In the genomic region with DNA sequence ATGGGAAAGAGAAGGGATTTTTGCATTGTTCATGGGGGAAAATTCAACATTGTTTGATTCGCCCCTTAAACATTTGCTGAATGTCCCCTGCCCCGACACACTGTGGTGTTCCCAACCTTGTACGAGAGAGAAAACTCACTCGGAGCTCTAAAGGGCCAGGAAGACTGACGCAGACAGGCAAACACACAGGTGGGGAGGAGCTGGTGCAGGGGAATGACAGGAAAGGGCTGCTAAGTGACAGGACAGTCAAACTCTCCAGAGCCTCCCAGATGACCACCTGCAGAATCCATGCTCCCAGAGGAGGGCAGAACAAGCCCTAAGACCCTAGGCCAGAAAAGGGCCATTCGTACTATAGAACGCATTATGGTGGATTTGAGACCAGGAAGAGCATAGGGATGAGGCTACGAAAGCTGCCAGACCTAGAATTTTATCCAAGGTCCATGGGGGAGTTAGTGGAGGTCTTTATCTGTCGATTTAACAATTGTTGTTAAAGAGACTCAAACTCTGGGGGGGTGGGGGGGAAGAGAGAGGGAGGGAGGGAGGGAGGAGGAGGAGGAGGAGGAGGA, we compare ENCODE assay signal across 8 mouse cellular contexts.
DNase-seq lines count a peak whose midpoint lies in the region; ATAC-seq and TF ChIP-seq lines count a peak whose summit lies in the region.

No protein-coding gene starts in this region.

- peaks cover 11% of the 10 kb centered on the region; the same call in 1 of the 2 replicates for H3K4me1 ChIP-seq in intestine, embryonic 14.5 days (replicated peaks; ENCODE audit: control insufficient read depth, insufficient read depth, low read length)
- no peaks in the 10 kb centered on the region for H3K4me1 ChIP-seq in intestine, postnatal 0 days (replicated peaks; ENCODE audit: control insufficient read depth, insufficient read depth, low read length)
- peaks cover 47% of the 10 kb centered on the region for H3K4me1 ChIP-seq in embryonic facial prominence, embryonic 10.5 days
- H3K4me1 ChIP-seq in hindbrain, postnatal 0 days (ENCODE audit: insufficient read depth, low read length): peaks cover 10% of the 10 kb centered on the region

- H3K4me3 ChIP-seq in intestine, embryonic 14.5 days (ENCODE audit: low read depth, low read length): no peak overlapping the region
- H3K4me3 ChIP-seq in intestine, postnatal 0 days (ENCODE audit: low read depth, low read length): no peak overlapping the region
- H3K4me3 ChIP-seq in embryonic facial prominence, embryonic 10.5 days: peak overlapping the region; percentile 59
- H3K4me3 ChIP-seq in hindbrain, postnatal 0 days (ENCODE audit: low read length): peak overlapping the region; percentile 18

- peak; percentile 54 for DNase-seq in intestine, embryonic 14.5 days (ENCODE audit: low spot score)
- DNase-seq in embryonic facial prominence, embryonic 10.5 days (ENCODE audit: low spot score): peak; percentile 37
- peak; percentile 44 for DNase-seq in hindbrain, postnatal 0 days (ENCODE audit: low spot score)
- peak; percentile 55 for DNase-seq in neural tube, embryonic 10.5 days (ENCODE audit: extremely low spot score, low spot score)
- no peak for DNase-seq in urinary bladder, postnatal 10 days (ENCODE audit: low spot score)
- DNase-seq in gastrocnemius, postnatal 25 days: no peak
- no peak for DNase-seq in left cerebral cortex, adult 18-20 months (ENCODE audit: low spot score in 2 of 2)

- no peak for TF ChIP-seq CTCF in intestine, postnatal 0 days (IDR thresholded peaks at IDR 0.05; ENCODE audit: low read depth)
- no peak for TF ChIP-seq CTCF in hindbrain, postnatal 0 days (IDR thresholded peaks at IDR 0.05; ENCODE audit: low read depth)

- H3K9ac ChIP-seq in intestine, embryonic 14.5 days (ENCODE audit: low read length): no peak overlapping the region
- no peak overlapping the region for H3K9ac ChIP-seq in intestine, postnatal 0 days (ENCODE audit: low read depth, low read length)
- peak overlapping the region; percentile 14; the same call in 1 of the 2 replicates for H3K9ac ChIP-seq in hindbrain, postnatal 0 days (replicated peaks; ENCODE audit: low read length)

- WGBS in intestine, embryonic 14.5 days: 13% methylated on average over 9 of the region's 9 CpGs
- 20% methylated on average over 9 of the region's 9 CpGs for WGBS in intestine, postnatal 0 days
- whole genome bisulfite sequencing in embryonic facial prominence, embryonic 10.5 days: 6% methylated on average over 9 of the region's 9 CpGs
- WGBS in hindbrain, postnatal 0 days: 11% methylated on average over 9 of the region's 9 CpGs

- peak overlapping the region; percentile 69 for H3K4me2 ChIP-seq in intestine, embryonic 14.5 days (ENCODE audit: low read length)
- no peak overlapping the region; the same call in 1 of the 2 replicates for H3K4me2 ChIP-seq in intestine, postnatal 0 days (replicated peaks; ENCODE audit: low read depth)
- H3K4me2 ChIP-seq in hindbrain, postnatal 0 days (ENCODE audit: low read depth, low read length): peak overlapping the region; percentile 72

- ATAC-seq in intestine, embryonic 14.5 days (replicated peaks; ENCODE audit: low FRiP score, low TSS enrichment, low read depth): no peak
- ATAC-seq in intestine, postnatal 0 days: no peak
- no peak for ATAC-seq in hindbrain, postnatal 0 days

- H3K27me3 ChIP-seq in intestine, embryonic 14.5 days (replicated peaks; ENCODE audit: control insufficient read depth, insufficient read depth, low read length): no peaks in the 10 kb centered on the region
- no peaks in the 10 kb centered on the region; the same call in 1 of the 2 replicates for H3K27me3 ChIP-seq in intestine, postnatal 0 days (replicated peaks; ENCODE audit: control insufficient read depth, insufficient read depth, low read length)
- H3K27me3 ChIP-seq in embryonic facial prominence, embryonic 10.5 days (replicated peaks; ENCODE audit: low read depth, poor library complexity, severe bottlenecking): peaks cover 20% of the 10 kb centered on the region
- H3K27me3 ChIP-seq in hindbrain, postnatal 0 days (ENCODE audit: insufficient read depth, low read length): no peaks in the 10 kb centered on the region

- no peaks in the 10 kb centered on the region for H3K9me3 ChIP-seq in intestine, embryonic 14.5 days (ENCODE audit: control insufficient read depth, low read length)
- H3K9me3 ChIP-seq in intestine, postnatal 0 days (ENCODE audit: control insufficient read depth): no peaks in the 10 kb centered on the region
- no peaks in the 10 kb centered on the region for H3K9me3 ChIP-seq in embryonic facial prominence, embryonic 10.5 days
- H3K9me3 ChIP-seq in hindbrain, postnatal 0 days (ENCODE audit: low read length): no peaks in the 10 kb centered on the region

- no peaks in the 10 kb centered on the region for H3K36me3 ChIP-seq in intestine, embryonic 14.5 days (ENCODE audit: control insufficient read depth, insufficient read depth, low read length)
- no peaks in the 10 kb centered on the region for H3K36me3 ChIP-seq in intestine, postnatal 0 days (ENCODE audit: control insufficient read depth, insufficient read depth)
- no peaks in the 10 kb centered on the region for H3K36me3 ChIP-seq in embryonic facial prominence, embryonic 10.5 days (replicated peaks)
- H3K36me3 ChIP-seq in hindbrain, postnatal 0 days (ENCODE audit: insufficient read depth, low read length): no peaks in the 10 kb centered on the region

- no peak overlapping the region for H3K27ac ChIP-seq in intestine, embryonic 14.5 days (ENCODE audit: low read depth)
- H3K27ac ChIP-seq in intestine, postnatal 0 days (ENCODE audit: low read depth, low read length): no peak overlapping the region
- H3K27ac ChIP-seq in embryonic facial prominence, embryonic 10.5 days (replicated peaks): peak overlapping the region; percentile 81
- H3K27ac ChIP-seq in hindbrain, postnatal 0 days: peak overlapping the region; percentile 80

Comparison
In these comparisons a context has a peak if more than half of its experiments do, and no peak if none do; other contexts are left out.
1. DNase-seq: peak in intestine, embryonic 14.5 days (single experiment), embryonic facial prominence, embryonic 10.5 days (single experiment), hindbrain, postnatal 0 days (single experiment) and neural tube, embryonic 10.5 days (single experiment); none in urinary bladder, postnatal 10 days (single experiment), gastrocnemius, postnatal 25 days (single experiment) and left cerebral cortex, adult 18-20 months (0 of 2).
2. H3K27ac ChIP-seq: peak in embryonic facial prominence, embryonic 10.5 days (single experiment) and hindbrain, postnatal 0 days (single experiment); none in intestine, embryonic 14.5 days (single experiment) and intestine, postnatal 0 days (single experiment).
3. H3K4me3 ChIP-seq: peak in embryonic facial prominence, embryonic 10.5 days (single experiment) and hindbrain, postnatal 0 days (single experiment); none in intestine, embryonic 14.5 days (single experiment) and intestine, postnatal 0 days (single experiment).